Mouse (Mus musculus) intestine, postnatal 0 days (tissue): Measurements from ENCODE around the gene Gm26727. TPM values are rescaled to one million over a fixed set of nuclear protein-coding genes. Genes with fewer than 3 reads are reported as not detected.
"Not testable (repeated sequence)": the region's sequence is repeated elsewhere in the genome, so short reads cannot be mapped to it uniquely, and the experiment has no call there.

ENCODE experiments used
- ATAC-seq: fragments of 200-750 bp; cut with Nextera tagmentation; 2 replicates; pipeline ENCODE4 v1.8.0; 2017; ENCODE audit warnings: mild to moderate bottlenecking, moderate TSS enrichment, moderate library complexity
- H3K27ac ChIP-seq: fragments of 300-500 bp; sonication (generic); 2 replicates; pipeline ENCODE4 v1.5.1; 2014; ENCODE audit warnings: mild to moderate bottlenecking, low read depth, low read length, moderate library complexity
- H3K27me3 ChIP-seq: fragments of 300-500 bp; sonication (generic); replicated peaks from 2 replicates; pipeline ENCODE4 v1.6.1; 2014; ENCODE audit warnings: low read length, mixed read lengths; ENCODE audit not compliant: control insufficient read depth, insufficient read depth
- H3K36me3 ChIP-seq: fragments of 300-500 bp; sonication (generic); 2 replicates; pipeline ENCODE4 v1.6.1; 2014; ENCODE audit warnings: mild to moderate bottlenecking, moderate library complexity; ENCODE audit not compliant: control insufficient read depth, insufficient read depth
- H3K4me1 ChIP-seq: fragments of 300-500 bp; sonication (generic); replicated peaks from 2 replicates; pipeline ENCODE4 v1.6.1; 2014; ENCODE audit warnings: antibody characterized with exemption, low read length, mixed read lengths; ENCODE audit not compliant: control insufficient read depth, insufficient read depth
- H3K4me2 ChIP-seq: fragments of 300-500 bp; sonication (generic); replicated peaks from 2 replicates; pipeline ENCODE4 v1.6.1; 2014; ENCODE audit warnings: low read depth, mild to moderate bottlenecking, moderate library complexity
- H3K4me3 ChIP-seq: fragments of 300-500 bp; sonication (generic); 2 replicates; pipeline ENCODE4 v1.5.1; 2014; ENCODE audit warnings: low read depth, low read length
- H3K9ac ChIP-seq: fragments of 300-500 bp; sonication (generic); 2 replicates; pipeline ENCODE4 v1.6.1; 2014; ENCODE audit warnings: mild to moderate bottlenecking, low read depth, low read length
- H3K9me3 ChIP-seq: fragments of 300-500 bp; sonication (generic); 2 replicates; pipeline ENCODE4 v1.6.1; 2016; ENCODE audit warnings: mixed run types; ENCODE audit not compliant: control insufficient read depth
- CTCF ChIP-seq: sonication (generic); IDR thresholded peaks from 2 replicates; pipeline ENCODE4 v1.5.1; 2016; ENCODE audit warnings: low read depth, mild to moderate bottlenecking, control low read depth, antibody characterized with exemption, moderate library complexity
- WGBS: fragments of 180-500 bp; shearing (Covaris S2); extraction: QIAGEN DNeasy Blood & Tissue Kit; methylation state at CpG from one replicate; pipeline ENCODE4 v1.1.7; 2014; 5-methylcytosine and 5-hydroxymethylcytosine counted together
- polyA plus RNA-seq: library from polyadenylated mRNA; unstranded; fragments of >200 nt; fragmentation: Nextera tagmentation; extraction: Ambion mirVana; gene quantifications from 2 replicates; pipeline ENCODE4 v1.2.1, GENCODE M21; 2015

The Gm26727 gene
- polyA plus RNA-seq, 1 experiment from 2014 or later, result not detected

GRCm38 (mm10) chr2:67446772-67447171 is 13.8 kb upstream of the Gm26727 start:
- no peaks in the 10 kb centered on the region for H3K36me3 ChIP-seq
- WGBS, result 78% methylated on average over 1 of the region's 1 CpGs

DNA sequence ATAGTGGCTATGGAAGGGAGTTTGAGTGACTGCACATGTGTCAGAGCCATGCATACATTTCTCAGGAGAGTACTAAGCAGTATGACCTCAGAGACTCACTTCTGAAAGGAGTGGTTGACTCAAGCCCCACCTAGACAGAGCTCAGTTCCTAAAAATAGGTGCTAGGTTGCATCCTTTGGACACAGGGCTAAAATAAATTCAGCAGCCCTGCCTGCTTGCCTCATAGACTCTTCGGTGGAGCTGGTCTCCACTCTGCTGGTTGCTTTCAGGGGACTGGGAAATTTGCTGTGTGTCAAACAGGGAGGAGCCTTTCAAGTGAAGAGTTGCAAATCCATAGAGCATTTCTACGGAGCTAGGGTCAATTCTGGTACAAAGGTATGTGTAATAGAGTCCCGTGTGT is 12.8 kb upstream of the Gm26727 start, which contains the start of gene Xirp2:
Gene Xirp2 (plus strand): TSS at position 223 of the 400 bp plus-strand sequence.
- Histone ChIP-seq H3K9me3 (no peaks in the 10 kb centered on the region), H3K4me3 (no peak within 1 kb of the TSS), H3K36me3 (no peaks in the 10 kb centered on the region), H3K4me1 (no peaks in the 10 kb centered on the region), H3K9ac (no peak within 1 kb of the TSS), H3K4me2 (no peak within 1 kb of the TSS), H3K27ac (no peak within 1 kb of the TSS), H3K27me3 (no peaks in the 10 kb centered on the region)
- WGBS, result 54% methylated on average over 3 of the region's 3 CpGs
- no peak; the same call in 1 of the 2 replicates for ATAC-seq
- TF ChIP-seq CTCF, result no peak

More at GRCm38 (mm10) chr2:67446772-67447171, 13.8 kb upstream of the Gm26727 start:
- no peak for TF ChIP-seq CTCF
- Histone ChIP-seq H3K9me3 (no peaks in the 10 kb centered on the region), H3K4me2 (no peak overlapping the region), H3K27ac (no peak overlapping the region), H3K4me1 (no peaks in the 10 kb centered on the region), H3K4me3 (no peak overlapping the region), H3K9ac (no peak overlapping the region), H3K27me3 (no peaks in the 10 kb centered on the region)
- no peak for ATAC-seq

DNA sequence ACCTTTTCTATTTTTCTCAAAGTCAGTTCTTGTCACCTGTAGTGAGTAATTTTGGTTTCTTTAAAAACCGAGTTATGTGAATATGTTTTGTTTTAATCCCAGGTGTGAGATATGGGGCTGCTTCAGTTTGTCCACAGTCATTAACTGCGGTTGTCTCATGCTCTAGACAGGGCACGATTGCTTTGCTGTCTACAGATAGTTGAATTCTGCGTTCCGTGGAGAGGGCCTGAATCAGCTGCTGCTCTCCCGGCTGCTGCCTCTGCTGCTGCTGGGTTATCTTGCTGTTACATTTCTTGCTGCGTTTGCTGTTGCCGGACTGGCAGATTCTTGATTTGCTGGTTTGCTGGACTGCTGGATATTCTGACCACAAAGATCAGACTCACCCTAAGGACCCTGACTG is 5.3 kb upstream of the Gm26727 start:
- no peak overlapping the region for H3K4me2 ChIP-seq
- no peaks in the 10 kb centered on the region for H3K27me3 ChIP-seq
- H3K4me3 ChIP-seq, result no peak overlapping the region
- no peaks in the 10 kb centered on the region for H3K36me3 ChIP-seq
- no peak for TF ChIP-seq CTCF
- H3K4me1 ChIP-seq, result no peaks in the 10 kb centered on the region
- no peak overlapping the region for H3K27ac ChIP-seq
- no peak overlapping the region for H3K9ac ChIP-seq
- no peak for ATAC-seq
- no peaks in the 10 kb centered on the region for H3K9me3 ChIP-seq
- whole genome bisulfite sequencing, result 71% methylated on average over 8 of the region's 8 CpGs

- no peaks in the 10 kb centered on the region for H3K36me3 ChIP-seq
- 71% methylated on average over 1 of the region's 1 CpGs for WGBS
- H3K9me3 ChIP-seq, result no peaks in the 10 kb centered on the region
- TF ChIP-seq CTCF, result no peak
- no peak for ATAC-seq
- no peak overlapping the region for H3K4me3 ChIP-seq
- H3K27me3 ChIP-seq, result no peaks in the 10 kb centered on the region
- no peak overlapping the region for H3K4me2 ChIP-seq
- H3K4me1 ChIP-seq, result no peaks in the 10 kb centered on the region
- H3K9ac ChIP-seq, result no peak overlapping the region
- H3K27ac ChIP-seq, result no peak overlapping the region
Observed at GRCm38 (mm10) chr2:67422799-67423198, 10.2 kb downstream of the Gm26727 start.

- Histone ChIP-seq H3K27ac (no peak overlapping the region), H3K9me3 (no peaks in the 10 kb centered on the region), H3K36me3 (no peaks in the 10 kb centered on the region), H3K4me1 (no peaks in the 10 kb centered on the region), H3K9ac (no peak overlapping the region), H3K4me3 (no peak overlapping the region), H3K27me3 (no peaks in the 10 kb centered on the region), H3K4me2 (no peak overlapping the region)
- ATAC-seq, result no peak
- no peak for TF ChIP-seq CTCF
Observed at GRCm38 (mm10) chr2:67420853-67421252, 12.1 kb downstream of the Gm26727 start.

- H3K27me3 ChIP-seq, H3K36me3 ChIP-seq, H3K4me3 ChIP-seq, H3K27ac ChIP-seq, H3K9me3 ChIP-seq, H3K4me2 ChIP-seq, H3K4me1 ChIP-seq, H3K9ac ChIP-seq, ATAC-seq: not testable (repeated sequence)
- no CpG with 5 or more reads among the region's 1 CpGs for WGBS
Observed at GRCm38 (mm10) chr2:67413425-67413824, 19.6 kb downstream of the Gm26727 start, which contains the start of gene Gm21830. TSS of gene Gm21830 (plus strand) at chr2:67413725.

Other genes starting within 250 kb of the Gm26727 start
- gene Gm21830, start 19.5 kb downstream of the Gm26727 start, polyA plus RNA-seq, result not detected in 2 replicates
- not detected in 2 replicates for gene Xirp2, start 12.8 kb upstream of the Gm26727 start, polyA plus RNA-seq
- gene B3galt1, start 132.7 kb upstream of the Gm26727 start, polyA plus RNA-seq, result 1.3 and 1.5 TPM in 2 replicates